In genomic region chr19:38421436-38421835, GRCm38 (mm10) we compare ENCODE assay signal across 13 mouse cellular contexts. TPM values are rescaled to one million over a fixed set of nuclear protein-coding genes. Genes with fewer than 3 reads are reported as not detected.
DNase-seq lines count a peak whose midpoint lies in the region; ATAC-seq lines count a peak whose summit lies in the region.
"Had no signal": no experiment of that assay in that cellular context is flagged by ENCODE, and none has a peak within 500 bp of the region (broad histone marks: within the 10 kb centered on the region; RNA-seq: fewer than 3 reads in every experiment).

No protein-coding gene starts in this region.

- WGBS in limb, embryonic 11.5 days: 66% methylated on average over 7 of the region's 7 CpGs

- no peak for ATAC-seq in limb, embryonic 11.5 days (ENCODE audit: insufficient number of reproducible peaks, low FRiP score, low TSS enrichment, low read depth)
- ATAC-seq: inflammation-experienced regulatory T-cells, adult 6 months had no signal

- H3K4me2 ChIP-seq in limb, embryonic 11.5 days (ENCODE audit: low read depth, severe bottlenecking): no peak overlapping the region

- peak; percentile 35 to 40 for DNase-seq in kidney, postnatal 4 days
- no peak for DNase-seq in kidney, postnatal 36 days
- DNase-seq in 416B (ENCODE audit: low read depth): peak; percentile 63
- DNase-seq in ES-CJ7 (ENCODE audit: low read depth, low spot score): peak; percentile 88
- peak; percentile 34 for DNase-seq in limb, embryonic 11.5 days (ENCODE audit: low spot score)
- DNase-seq in cerebellum, adult 9-10 months: no peak
- no peak for DNase-seq in layer of hippocampus, adult 8-10 months (ENCODE audit: low spot score in 2 of 2)
- DNase-seq: cerebellum, adult 9-11 months had no signal

- H3K9me3 ChIP-seq in limb, embryonic 11.5 days (ENCODE audit: control insufficient read depth, low read length): no peaks in the 10 kb centered on the region
- H3K9me3 ChIP-seq: megakaryocyte, embryonic 14.5 days had no signal

- H3K4me1 ChIP-seq in limb, embryonic 11.5 days (ENCODE audit: control insufficient read depth, insufficient read depth, low read length): no peaks in the 10 kb centered on the region
- H3K4me1 ChIP-seq: megakaryocyte, embryonic 14.5 days had no signal

- no peaks in the 10 kb centered on the region for H3K27me3 ChIP-seq in limb, embryonic 11.5 days (ENCODE audit: control insufficient read depth, insufficient read depth, low read length)

- no peak overlapping the region for H3K4me3 ChIP-seq in limb, embryonic 11.5 days (ENCODE audit: low read depth, low read length)
- H3K4me3 ChIP-seq: megakaryocyte, embryonic 14.5 days; myocyte had no signal

- no peaks in the 10 kb centered on the region for H3K36me3 ChIP-seq in limb, embryonic 11.5 days (ENCODE audit: control insufficient read depth, insufficient read depth, low read length)

- no peak overlapping the region for H3K9ac ChIP-seq in limb, embryonic 11.5 days (ENCODE audit: low read length)
- H3K9ac ChIP-seq: liver, embryonic 14.5 days had no signal

- H3K27ac ChIP-seq in limb, embryonic 11.5 days (replicated peaks; ENCODE audit: low read depth, low read length): no peak overlapping the region
- H3K27ac ChIP-seq: liver, embryonic 14.5 days had no signal

RNA-seq across cellular contexts. Expression of gene Slc35g1, which starts 25.7 kb away (rescaled TPM):
- polyA plus RNA-seq in limb, embryonic 11.5 days (2014; fragmentation: Nextera tagmentation; extraction: Ambion mirVana): 3.5 and 4.3 TPM in 2 replicates
- total RNA-seq in layer of hippocampus, adult 8-10 months (2022): 1 to 10 TPM; 2.1 to 2.4 (median 2.3) TPM

RNA-seq across cellular contexts. Expression of gene Plce1, which starts 59.5 kb away (rescaled TPM):
- 4.5 and 5.3 TPM in 2 replicates for polyA plus RNA-seq in limb, embryonic 11.5 days (2014; fragmentation: Nextera tagmentation; extraction: Ambion mirVana)
- total RNA-seq in layer of hippocampus, adult 8-10 months (2022): 10 to 100 TPM; 10.8 to 20.5 (median 16.3) TPM
- total RNA-seq: granulocyte monocyte progenitor cell, adult 5-6 weeks had no signal

Comparison
In these comparisons a context has a peak if more than half of its experiments do, and no peak if none do; other contexts are left out.
1. DNase-seq: peak in kidney, postnatal 4 days (2 of 2), 416B (single experiment), ES-CJ7 (single experiment) and limb, embryonic 11.5 days (single experiment); none in kidney, postnatal 36 days (0 of 2), cerebellum, adult 9-10 months (single experiment) and layer of hippocampus, adult 8-10 months (0 of 2).